Mouse (Mus musculus): ENCODE data around the gene Pard3. TPM values are rescaled to one million over a fixed set of nuclear protein-coding genes. Genes with fewer than 3 reads are reported as not detected.

Pard3 gene
- polyA plus RNA-seq, 1 experiment from 2014 or later, result 26.2 TPM

GRCm38 (mm10) chr8:127410606-127411005, 346.9 kb downstream of the Pard3 start:
- H3K9me3 ChIP-seq (replicated peaks), result no peaks in the 10 kb centered on the region
- H3K27me3 ChIP-seq (replicated peaks), result no peaks in the 10 kb centered on the region
- no peaks in the 10 kb centered on the region for H3K4me1 ChIP-seq (replicated peaks)
- no peak overlapping the region for H3K27ac ChIP-seq (ENCODE audit: poor library complexity, severe bottlenecking)
- H3K9ac ChIP-seq, result no peak overlapping the region
- ATAC-seq (ENCODE audit: insufficient number of reproducible peaks, low FRiP score), result no peak
- peaks cover 27% of the 10 kb centered on the region for H3K36me3 ChIP-seq
- no peak overlapping the region for H3K4me2 ChIP-seq
- no peak overlapping the region for H3K4me3 ChIP-seq
- WGBS, result 89% methylated on average over 12 of the region's 12 CpGs

DNA sequence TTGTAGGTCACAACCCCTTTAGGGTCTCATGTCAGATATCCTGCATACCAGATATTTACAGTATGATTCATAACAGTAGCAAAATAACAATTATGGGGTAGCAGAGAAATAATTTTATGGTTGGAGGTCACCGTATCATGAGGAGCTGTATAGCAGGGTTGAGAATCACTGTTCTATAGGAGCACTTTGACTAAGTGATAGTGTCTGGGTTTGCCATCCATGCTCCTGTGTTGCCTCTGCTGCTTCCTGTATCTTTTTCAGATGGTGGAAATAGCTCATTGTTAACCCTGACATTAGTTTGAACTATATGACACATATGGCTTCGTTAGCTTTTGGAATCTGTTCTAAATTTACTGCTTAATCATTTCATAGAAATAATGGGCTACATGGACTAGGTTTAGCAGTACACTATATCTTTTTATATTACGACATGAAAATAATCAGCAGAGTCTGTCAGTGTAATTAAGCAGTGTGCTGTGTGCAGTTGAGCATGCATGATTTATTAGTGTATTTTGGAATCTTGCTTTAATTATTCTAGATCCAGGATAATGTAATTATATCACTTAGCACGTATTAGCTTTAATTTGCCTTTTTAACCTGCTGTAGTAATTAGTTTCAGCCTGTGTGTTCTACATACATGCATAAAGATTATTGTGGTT, 347.6 kb downstream of the Pard3 start:
- Histone ChIP-seq H3K4me3 (no peak overlapping the region), H3K36me3 (peaks cover 24% of the 10 kb centered on the region), H3K4me2 (no peak overlapping the region), H3K4me1 (replicated peaks) (no peaks in the 10 kb centered on the region), H3K9ac (no peak overlapping the region), H3K27me3 (replicated peaks) (no peaks in the 10 kb centered on the region), H3K9me3 (replicated peaks) (no peaks in the 10 kb centered on the region), H3K27ac (ENCODE audit: poor library complexity, severe bottlenecking) (no peak overlapping the region)
- WGBS, result 90% methylated on average over 4 of the region's 4 CpGs
- ATAC-seq (ENCODE audit: insufficient number of reproducible peaks, low FRiP score), result no peak

- Histone ChIP-seq H3K9me3 (replicated peaks) (no peaks in the 10 kb centered on the region), H3K4me1 (replicated peaks) (0 out of 2 replicates have a peak, but pooled peaks cover 3% of the 10 kb centered on the region), H3K4me3 (no peak overlapping the region), H3K36me3 (peaks cover 38% of the 10 kb centered on the region), H3K9ac (no peak overlapping the region), H3K27ac (ENCODE audit: poor library complexity, severe bottlenecking) (no peak overlapping the region), H3K4me2 (no peak overlapping the region), H3K27me3 (replicated peaks) (no peaks in the 10 kb centered on the region)
- no peak for ATAC-seq (ENCODE audit: insufficient number of reproducible peaks, low FRiP score)
- WGBS, result 57% methylated on average over 7 of the region's 7 CpGs
These were observed 359.3 kb downstream of the Pard3 start for GRCm38 (mm10) chr8:127423021-127423420.

DNA sequence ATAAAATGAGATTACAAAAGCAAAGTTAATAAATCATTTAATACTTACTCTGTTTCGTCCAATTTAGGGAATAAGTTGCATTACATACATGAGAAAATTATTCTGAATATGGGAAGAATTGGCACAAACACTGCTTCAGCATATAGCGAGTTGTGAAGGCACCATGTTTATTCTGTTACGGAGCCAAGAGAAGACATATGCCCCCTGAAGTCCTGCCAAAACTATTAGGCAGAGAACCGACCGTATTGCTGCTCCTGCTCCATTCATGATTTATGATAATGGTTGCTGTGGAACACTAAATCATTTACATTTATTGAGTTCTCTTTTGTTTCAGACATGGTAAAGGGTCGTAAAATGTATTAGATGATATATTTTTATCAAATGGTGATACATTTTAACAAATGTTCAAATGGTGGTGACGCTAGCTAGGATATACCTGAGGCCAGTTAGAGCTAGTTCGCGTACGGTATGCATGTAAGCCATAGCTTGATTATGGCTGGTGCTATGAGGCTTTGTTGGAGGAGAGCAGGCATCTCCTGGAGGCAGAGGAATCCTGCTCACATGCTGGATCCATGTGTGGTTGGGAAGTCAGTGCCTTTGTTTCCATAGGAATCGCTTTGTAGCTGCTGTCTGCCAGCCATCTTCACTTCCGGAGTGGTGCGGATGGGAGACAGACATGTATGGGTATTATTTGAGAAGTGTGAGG, 360.7 kb downstream of the Pard3 start:
- no peak overlapping the region for H3K4me3 ChIP-seq
- H3K9ac ChIP-seq, result no peak overlapping the region
- H3K27me3 ChIP-seq (replicated peaks), result no peaks in the 10 kb centered on the region
- H3K4me1 ChIP-seq (replicated peaks), result 0 out of 2 replicates have a peak, but pooled peaks cover 3% of the 10 kb centered on the region
- no peaks in the 10 kb centered on the region for H3K9me3 ChIP-seq (replicated peaks)
- ATAC-seq (ENCODE audit: insufficient number of reproducible peaks, low FRiP score), result no peak
- 87% methylated on average over 13 of the region's 13 CpGs for WGBS
- H3K4me2 ChIP-seq, result no peak overlapping the region
- peaks cover 33% of the 10 kb centered on the region for H3K36me3 ChIP-seq
- H3K27ac ChIP-seq (ENCODE audit: poor library complexity, severe bottlenecking), result no peak overlapping the region

DNA sequence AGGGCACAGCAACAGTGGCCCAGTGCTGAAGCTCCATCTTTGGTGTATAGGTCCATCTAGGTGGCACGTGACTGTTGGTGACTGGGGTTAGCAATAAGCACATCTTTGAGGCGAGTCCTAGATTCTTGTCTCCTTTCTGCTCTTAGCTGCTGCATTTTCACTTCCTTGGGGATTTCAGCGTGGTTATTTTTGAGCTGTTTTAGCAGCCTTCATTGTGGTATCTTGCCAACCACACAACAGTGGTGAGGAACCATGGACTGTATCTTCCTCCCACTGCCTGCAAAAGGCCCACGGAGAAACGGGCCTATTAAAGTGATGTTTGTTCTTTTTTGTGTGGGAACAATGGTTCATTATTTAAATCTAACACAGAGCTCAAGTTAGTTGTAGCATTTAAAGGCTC, 363.2 kb downstream of the Pard3 start:
- no peak overlapping the region for H3K9ac ChIP-seq
- ATAC-seq (ENCODE audit: insufficient number of reproducible peaks, low FRiP score), result no peak
- no peaks in the 10 kb centered on the region for H3K9me3 ChIP-seq (replicated peaks)
- no peak overlapping the region for H3K4me2 ChIP-seq
- no peaks in the 10 kb centered on the region for H3K27me3 ChIP-seq (replicated peaks)
- H3K36me3 ChIP-seq, result peaks cover 21% of the 10 kb centered on the region
- H3K4me3 ChIP-seq, result no peak overlapping the region
- no peak overlapping the region for H3K27ac ChIP-seq (ENCODE audit: poor library complexity, severe bottlenecking)
- WGBS, result 74% methylated on average over 5 of the region's 5 CpGs
- 0 out of 2 replicates have a peak, but pooled peaks cover 3% of the 10 kb centered on the region for H3K4me1 ChIP-seq (replicated peaks)

- H3K9me3 ChIP-seq (replicated peaks), result no peaks in the 10 kb centered on the region
- H3K4me3 ChIP-seq, result no peak overlapping the region
- 84% methylated on average over 7 of the region's 7 CpGs for WGBS
- H3K27ac ChIP-seq (ENCODE audit: poor library complexity, severe bottlenecking), result no peak overlapping the region
- peaks cover 29% of the 10 kb centered on the region for H3K36me3 ChIP-seq
- H3K4me2 ChIP-seq, result no peak overlapping the region
- no peak for ATAC-seq (ENCODE audit: insufficient number of reproducible peaks, low FRiP score)
- H3K4me1 ChIP-seq (replicated peaks), result no peaks in the 10 kb centered on the region
- no peak overlapping the region for H3K9ac ChIP-seq
- H3K27me3 ChIP-seq (replicated peaks), result no peaks in the 10 kb centered on the region
These were observed 364.3 kb downstream of the Pard3 start for GRCm38 (mm10) chr8:127428004-127428403.

DNA sequence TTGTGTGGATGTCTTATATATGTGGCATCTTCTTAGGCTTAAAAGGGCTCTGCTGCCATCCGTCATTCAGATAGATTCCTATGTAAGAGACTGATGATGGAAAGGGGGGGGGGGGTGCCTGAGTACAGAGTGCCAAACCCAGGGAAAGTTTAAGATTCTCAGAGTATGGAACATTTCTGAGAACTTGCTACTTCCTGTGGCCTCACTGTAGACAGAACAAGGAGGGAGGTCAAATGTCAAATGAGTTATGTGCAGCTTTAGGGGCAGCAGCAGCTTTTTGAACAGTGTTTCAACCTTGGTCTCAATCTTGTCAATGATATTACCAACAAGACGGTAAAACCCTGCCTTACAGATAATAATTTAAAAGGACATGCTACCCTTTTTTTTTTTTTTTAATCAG, 367.5 kb downstream of the Pard3 start:
- no peak for ATAC-seq (ENCODE audit: insufficient number of reproducible peaks, low FRiP score)
- peaks cover 35% of the 10 kb centered on the region for H3K36me3 ChIP-seq
- 72% methylated on average over 2 of the region's 2 CpGs for WGBS

GRCm38 (mm10) chr8:127435975-127436374, 372.3 kb downstream of the Pard3 start:
- peaks cover 32% of the 10 kb centered on the region for H3K4me1 ChIP-seq (replicated peaks)
- no peak overlapping the region for H3K9ac ChIP-seq
- H3K4me3 ChIP-seq, result no peak overlapping the region
- ATAC-seq (ENCODE audit: insufficient number of reproducible peaks, low FRiP score), result no peak
- H3K36me3 ChIP-seq, result peaks cover 17% of the 10 kb centered on the region
- no peaks in the 10 kb centered on the region for H3K9me3 ChIP-seq (replicated peaks)
- H3K27me3 ChIP-seq (replicated peaks), result no peaks in the 10 kb centered on the region
- no peak overlapping the region for H3K4me2 ChIP-seq
- 86% methylated on average over 6 of the region's 6 CpGs for WGBS
- H3K27ac ChIP-seq (ENCODE audit: poor library complexity, severe bottlenecking), result no peak overlapping the region

More for the DNA sequence above, 367.5 kb downstream of the Pard3 start:
- Histone ChIP-seq H3K27me3 (replicated peaks) (no peaks in the 10 kb centered on the region), H3K9ac (no peak overlapping the region), H3K9me3 (replicated peaks) (no peaks in the 10 kb centered on the region), H3K27ac (ENCODE audit: poor library complexity, severe bottlenecking) (no peak overlapping the region), H3K4me1 (replicated peaks) (no peaks in the 10 kb centered on the region), H3K4me2 (no peak overlapping the region), H3K4me3 (no peak overlapping the region)

- Histone ChIP-seq H3K4me3 (no peak overlapping the region), H3K27ac (ENCODE audit: poor library complexity, severe bottlenecking) (no peak overlapping the region)
- 84% methylated on average over 5 of the region's 5 CpGs for WGBS
These were observed 374.0 kb downstream of the Pard3 start for GRCm38 (mm10) chr8:127437613-127438235.

GRCm38 (mm10) chr8:127438625-127439391, 375.1 kb downstream of the Pard3 start:
- Histone ChIP-seq H3K4me2 (peak overlapping the region; percentile 38; the same call in 1 of the 2 replicates), H3K36me3 (0 out of 2 replicates have a peak, but pooled peaks cover 4% of the 10 kb centered on the region), H3K4me3 (no peak overlapping the region), H3K27me3 (replicated peaks) (no peaks in the 10 kb centered on the region), H3K9me3 (replicated peaks) (no peaks in the 10 kb centered on the region), H3K9ac (no peak overlapping the region), H3K4me1 (replicated peaks) (peaks cover 37% of the 10 kb centered on the region), H3K27ac (ENCODE audit: poor library complexity, severe bottlenecking) (peak overlapping the region; percentile 45; the same call in 1 of the 2 replicates)
- peak; percentile 54 for ATAC-seq (ENCODE audit: insufficient number of reproducible peaks, low FRiP score)
- 63% methylated on average over 8 of the region's 8 CpGs for WGBS

More at GRCm38 (mm10) chr8:127437613-127438235, 374.0 kb downstream of the Pard3 start:
- Histone ChIP-seq H3K36me3 (peaks cover 8% of the 10 kb centered on the region; the same call in 1 of the 2 replicates), H3K27me3 (replicated peaks) (no peaks in the 10 kb centered on the region), H3K9ac (no peak overlapping the region), H3K4me1 (replicated peaks) (peaks cover 37% of the 10 kb centered on the region), H3K4me2 (no peak overlapping the region), H3K9me3 (replicated peaks) (no peaks in the 10 kb centered on the region)
- ATAC-seq (ENCODE audit: insufficient number of reproducible peaks, low FRiP score), result no peak
